Mouse (Mus musculus) kidney, embryonic 16.5 days (tissue): ENCODE measurements around the gene Gm38392. TPM values are rescaled to one million over a fixed set of nuclear protein-coding genes. Genes with fewer than 3 reads are reported as not detected.
A peak's percentile ranks its signal among the peaks of the same experiment; 100 is the strongest.
"Not testable (repeated sequence)": the region's sequence is repeated elsewhere in the genome, so short reads cannot be mapped to it uniquely, and the experiment has no call there.

Experiments used
- ATAC-seq: fragments of 200-750 bp; cut with Nextera tagmentation; 2 replicates; pipeline ENCODE4 v1.8.0; 2017; ENCODE audit warnings: moderate TSS enrichment; ENCODE audit not compliant: low FRiP score, low TSS enrichment
- H3K27ac ChIP-seq: fragments of 300-500 bp; sonication (generic); 2 replicates; pipeline ENCODE4 v1.5.1; 2014; ENCODE audit warnings: low read length
- H3K27me3 ChIP-seq: fragments of 300-500 bp; sonication (generic); 2 replicates; pipeline ENCODE4 v1.6.1; 2014; ENCODE audit warnings: low read length, control low read depth, mixed read lengths; ENCODE audit not compliant: insufficient read depth
- H3K36me3 ChIP-seq: fragments of 300-500 bp; sonication (generic); 2 replicates; pipeline ENCODE4 v1.6.1; 2014; ENCODE audit warnings: low read length, control low read depth, mixed read lengths; ENCODE audit not compliant: insufficient read depth
- H3K4me1 ChIP-seq: fragments of 300-500 bp; sonication (generic); 2 replicates; pipeline ENCODE4 v1.6.1; 2014; ENCODE audit warnings: low read length, control low read depth, mixed read lengths; ENCODE audit not compliant: insufficient read depth
- H3K4me2 ChIP-seq: fragments of 300-500 bp; sonication (generic); replicated peaks from 2 replicates; pipeline ENCODE4 v1.6.1; 2014; ENCODE audit warnings: low read depth, low read length
- H3K4me3 ChIP-seq: fragments of 300-500 bp; sonication (generic); 2 replicates; pipeline ENCODE4 v1.5.1; 2014; ENCODE audit warnings: mild to moderate bottlenecking, low read length
- H3K9ac ChIP-seq: fragments of 300-500 bp; sonication (generic); replicated peaks from 2 replicates; pipeline ENCODE4 v1.6.1; 2014; ENCODE audit warnings: low read length
- H3K9me3 ChIP-seq: fragments of 300-500 bp; sonication (generic); 2 replicates; pipeline ENCODE4 v1.6.1; 2016; ENCODE audit warnings: low read length, control low read depth
- WGBS: fragments of 180-500 bp; shearing (Covaris S2); extraction: QIAGEN DNeasy Blood & Tissue Kit; methylation state at CpG from one replicate; pipeline ENCODE4 v1.1.7; 2014; 5-methylcytosine and 5-hydroxymethylcytosine counted together
- polyA plus RNA-seq: library from polyadenylated mRNA; unstranded; fragments of >200 nt; fragmentation: Nextera tagmentation; extraction: Ambion mirVana; gene quantifications from 2 replicates; pipeline ENCODE4 v1.2.1, GENCODE M21; 2015

Gene Gm38392
- polyA plus RNA-seq, 1 experiment from 2014 or later, result 2.2 TPM

- no peak for ATAC-seq
- WGBS, result under 1% methylated on average over 30 of the region's 30 CpGs
- H3K27me3 ChIP-seq, result no peaks in the 10 kb centered on the region
- peaks cover 18% of the 10 kb centered on the region for H3K4me1 ChIP-seq
- H3K9me3 ChIP-seq, result no peaks in the 10 kb centered on the region
- peak overlapping the region; percentile 97 for H3K4me3 ChIP-seq
- H3K36me3 ChIP-seq, result peaks cover 29% of the 10 kb centered on the region
- peak overlapping the region; percentile 95 for H3K27ac ChIP-seq
- H3K4me2 ChIP-seq, result peak overlapping the region; percentile 74
- H3K9ac ChIP-seq, result peak overlapping the region; percentile 97
Measured at GRCm38 (mm10) chr3:88297321-88297851, 10.4 kb upstream of the Gm38392 start.

GRCm38 (mm10) chr3:88296561-88297318, 9.7 kb upstream of the Gm38392 start, which contains the start of the genes Tsacc and Cct3:
Tsacc (minus strand) TSS chr3:88296999.
Cct3 (plus strand) TSS chr3:88297116.
- ATAC-seq, result peak; percentile 99
- H3K4me2 ChIP-seq, result peak within 1 kb of the TSS; percentile 74
- peak within 1 kb of the TSS; percentile 96 for H3K27ac ChIP-seq
- peak within 1 kb of the TSS; percentile 97 for H3K4me3 ChIP-seq
- no peaks in the 10 kb centered on the region for H3K9me3 ChIP-seq
- under 1% methylated on average over 44 of the region's 44 CpGs for WGBS
- peak within 1 kb of the TSS; percentile 97 for H3K9ac ChIP-seq
- H3K27me3 ChIP-seq, result no peaks in the 10 kb centered on the region
- H3K4me1 ChIP-seq, result peaks cover 18% of the 10 kb centered on the region
- peaks cover 23% of the 10 kb centered on the region for H3K36me3 ChIP-seq

- H3K27ac ChIP-seq, result peak overlapping the region; percentile 96
- H3K27me3 ChIP-seq, result no peaks in the 10 kb centered on the region
- peak overlapping the region; percentile 97 for H3K4me3 ChIP-seq
- 1% methylated on average over 12 of the region's 12 CpGs for WGBS
- peak; percentile 32; the same call in 1 of the 2 replicates for ATAC-seq
- no peaks in the 10 kb centered on the region for H3K9me3 ChIP-seq
- H3K4me2 ChIP-seq, result peak overlapping the region; percentile 74
- peaks cover 17% of the 10 kb centered on the region for H3K36me3 ChIP-seq
- peaks cover 18% of the 10 kb centered on the region for H3K4me1 ChIP-seq
- peak overlapping the region; percentile 80 for H3K9ac ChIP-seq
Measured at GRCm38 (mm10) chr3:88296110-88296560, 9.1 kb upstream of the Gm38392 start.

GRCm38 (mm10) chr3:88295272-88295671, 8.3 kb upstream of the Gm38392 start:
- not testable (repeated sequence) for H3K4me3 ChIP-seq, H3K27me3 ChIP-seq, H3K27ac ChIP-seq, H3K36me3 ChIP-seq, ATAC-seq, H3K9me3 ChIP-seq
- peak overlapping the region; percentile 74 for H3K4me2 ChIP-seq
- peaks cover 18% of the 10 kb centered on the region for H3K4me1 ChIP-seq
- peak overlapping the region; percentile 80 for H3K9ac ChIP-seq
- 30% methylated on average over 1 of the region's 1 CpGs for WGBS

- Histone ChIP-seq H3K36me3 (no peaks in the 10 kb centered on the region), H3K4me3 (no peak overlapping the region), H3K4me2 (no peak overlapping the region), H3K27me3 (no peaks in the 10 kb centered on the region), H3K27ac (no peak overlapping the region), H3K4me1 (peaks cover 4% of the 10 kb centered on the region; the same call in 1 of the 2 replicates), H3K9ac (no peak overlapping the region), H3K9me3 (no peaks in the 10 kb centered on the region)
- ATAC-seq, result no peak
- 66% methylated on average over 4 of the region's 4 CpGs for WGBS
Measured at GRCm38 (mm10) chr3:88291970-88292369, 5.0 kb upstream of the Gm38392 start.

DNA sequence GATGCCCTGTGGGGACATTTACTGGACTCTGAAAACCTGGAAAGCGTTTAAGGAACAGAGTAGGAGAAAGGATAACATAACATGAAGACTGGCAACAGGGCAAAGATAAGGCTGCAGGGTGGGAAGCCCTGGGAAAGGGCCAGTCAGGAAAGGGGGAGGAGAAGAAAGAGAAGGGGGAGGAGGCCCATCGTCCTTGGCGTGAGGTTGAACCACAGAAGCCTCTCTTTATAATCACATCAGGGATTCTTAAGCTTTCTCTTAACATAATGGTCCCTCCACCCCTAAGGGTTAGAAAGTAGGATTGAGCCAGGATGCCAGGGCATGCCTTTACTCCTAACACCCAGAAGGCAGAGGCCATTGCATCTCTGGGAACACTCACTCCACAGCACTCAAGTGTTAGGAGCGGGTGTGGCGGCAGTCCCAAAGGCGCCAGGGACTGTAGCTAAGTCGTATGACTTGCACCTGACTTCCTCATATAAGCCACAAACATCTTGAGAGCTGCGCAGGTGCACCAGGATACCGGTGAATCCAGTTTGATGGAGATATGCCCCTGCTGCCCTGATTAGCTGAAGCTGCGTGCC, 1.2 kb upstream of the Gm38392 start:
- not testable (repeated sequence) for H3K27ac ChIP-seq, ATAC-seq, H3K4me3 ChIP-seq, H3K36me3 ChIP-seq, H3K9ac ChIP-seq, H3K4me1 ChIP-seq, H3K4me2 ChIP-seq, H3K27me3 ChIP-seq, H3K9me3 ChIP-seq
- 76% methylated on average over 8 of the region's 10 CpGs for WGBS

- not testable (repeated sequence) for H3K9me3 ChIP-seq, H3K9ac ChIP-seq, ATAC-seq, H3K4me2 ChIP-seq, H3K4me3 ChIP-seq, H3K27me3 ChIP-seq, H3K36me3 ChIP-seq, H3K4me1 ChIP-seq, H3K27ac ChIP-seq
- no CpG with 5 or more reads among the region's 2 CpGs for WGBS
Measured at GRCm38 (mm10) chr3:88285565-88285895, 1.5 kb downstream of the Gm38392 start.

- H3K27ac ChIP-seq, ATAC-seq, H3K9ac ChIP-seq, H3K4me2 ChIP-seq, H3K9me3 ChIP-seq, H3K27me3 ChIP-seq, H3K4me1 ChIP-seq, H3K4me3 ChIP-seq, H3K36me3 ChIP-seq: not testable (repeated sequence)
- WGBS, result 96% methylated on average over 14 of the region's 14 CpGs
Measured at GRCm38 (mm10) chr3:88284815-88285564, 2.0 kb downstream of the Gm38392 start.

GRCm38 (mm10) chr3:88281141-88281916, 5.7 kb downstream of the Gm38392 start:
- not testable (repeated sequence) for H3K4me3 ChIP-seq, H3K27me3 ChIP-seq, ATAC-seq, H3K9me3 ChIP-seq, H3K27ac ChIP-seq, H3K4me1 ChIP-seq, H3K4me2 ChIP-seq, H3K36me3 ChIP-seq, H3K9ac ChIP-seq
- 76% methylated on average over 11 of the region's 11 CpGs for WGBS
